Mouse (Mus musculus) layer of hippocampus, postnatal 25 days (tissue): ENCODE results near the gene Meox2. TPM values are rescaled to one million over a fixed set of nuclear protein-coding genes. Genes with fewer than 3 reads are reported as not detected.

Source experiments
- total RNA-seq, 2 experiments: library from RNA; stranded (reverse); gene quantifications; 2 replicates each; pipeline ENCODE4 v1.2.3; 2021

Meox2 gene
- total RNA-seq, 2 experiments from 2014 or later: not detected

Other genes with a start within 250 kb of the Meox2 start
- 1 to 10 TPM; 4.3 to 4.5 TPM for gene Agmo, start 133.1 kb downstream of the Meox2 start, total RNA-seq